Mouse (Mus musculus) embryo, embryonic 11 days (tissue): ENCODE data around the gene Mapk11.
A peak's percentile ranks its signal among the peaks of the same experiment; 100 is the strongest.

Experiments used
- DNase-seq: peaks from one replicate; pipeline ENCODE4 v3.0.0-alpha.2; 2015

Gene Mapk11

GRCm38 (mm10) chr15:89140048-89140658 lies 9.3 kb downstream of the Mapk11 start:
- peak; percentile 68 for DNase-seq

GRCm38 (mm10) chr15:89138531-89138930 lies 10.9 kb downstream of the Mapk11 start:
- no peak for DNase-seq

- DNase-seq: no peak
Measured at GRCm38 (mm10) chr15:89138046-89138405, 11.4 kb downstream of the Mapk11 start.

DNA sequence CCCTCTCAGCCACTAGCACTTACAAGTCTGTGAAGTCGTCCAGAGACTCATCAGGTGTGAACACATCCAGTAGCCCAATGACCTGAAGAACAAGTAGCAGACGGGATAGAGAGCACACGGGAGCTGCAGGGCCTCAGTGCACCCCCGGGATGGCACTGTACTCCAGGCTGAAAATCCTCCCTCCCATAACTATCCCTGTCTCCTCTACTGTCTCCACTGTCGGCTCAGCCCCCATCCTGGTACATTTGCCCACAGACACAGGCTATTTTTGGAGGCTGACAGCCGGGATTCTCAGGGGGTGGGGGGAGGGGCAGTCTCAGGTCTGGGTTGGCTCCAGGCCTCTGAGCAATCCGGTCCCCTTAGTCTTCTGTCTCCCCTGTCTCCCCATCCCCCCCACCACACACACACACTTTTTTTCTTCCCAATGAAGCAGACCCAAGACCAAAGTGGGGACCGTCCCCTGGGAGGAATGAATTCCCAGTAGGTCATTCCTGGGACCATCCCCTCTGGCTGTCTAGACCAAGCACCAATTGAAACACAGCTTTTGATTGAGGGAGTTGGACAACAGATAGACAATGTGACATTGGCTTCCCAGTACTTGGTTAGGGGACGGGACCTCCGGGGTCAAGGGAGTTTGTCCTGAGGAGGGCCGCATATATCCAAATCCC lies 11.9 kb downstream of the Mapk11 start:
- no peak for DNase-seq

DNA sequence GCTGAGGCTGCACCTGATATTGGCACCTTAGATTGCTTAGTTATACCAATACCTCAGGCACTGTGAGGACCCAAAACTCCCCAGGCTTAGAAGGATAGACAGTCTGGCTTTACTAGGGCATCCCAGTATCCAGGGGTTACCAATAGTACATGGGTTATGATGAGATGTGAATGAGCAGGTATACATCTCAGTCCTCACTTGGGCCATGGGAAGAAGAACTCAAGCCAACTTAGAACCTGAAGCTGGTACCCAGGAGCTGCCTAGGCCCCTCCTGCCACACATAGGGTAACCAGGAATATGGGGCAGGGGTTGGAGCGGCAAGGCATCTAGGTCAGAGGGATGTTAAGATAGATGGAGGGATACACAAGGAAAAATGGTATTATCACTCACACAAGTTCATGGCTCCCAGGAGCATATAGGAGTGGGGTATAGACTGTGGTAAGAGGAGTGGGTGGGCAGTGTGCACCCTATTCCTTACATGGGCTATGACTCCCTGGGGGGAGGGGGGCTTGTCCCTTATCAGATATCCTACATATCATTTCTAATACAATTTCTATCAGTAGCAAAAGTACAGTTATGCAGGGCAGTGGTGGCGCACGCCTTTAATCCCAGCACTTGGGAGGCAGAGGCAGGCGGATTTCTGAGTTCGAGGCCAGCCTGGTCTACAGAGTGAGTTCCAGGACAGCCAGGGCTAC lies 12.8 kb downstream of the Mapk11 start:
- DNase-seq: no peak

- no peak for DNase-seq
Measured at GRCm38 (mm10) chr15:89131316-89131715, 18.1 kb downstream of the Mapk11 start.

GRCm38 (mm10) chr15:89130245-89130644 lies 19.2 kb downstream of the Mapk11 start:
- DNase-seq: no peak

DNA sequence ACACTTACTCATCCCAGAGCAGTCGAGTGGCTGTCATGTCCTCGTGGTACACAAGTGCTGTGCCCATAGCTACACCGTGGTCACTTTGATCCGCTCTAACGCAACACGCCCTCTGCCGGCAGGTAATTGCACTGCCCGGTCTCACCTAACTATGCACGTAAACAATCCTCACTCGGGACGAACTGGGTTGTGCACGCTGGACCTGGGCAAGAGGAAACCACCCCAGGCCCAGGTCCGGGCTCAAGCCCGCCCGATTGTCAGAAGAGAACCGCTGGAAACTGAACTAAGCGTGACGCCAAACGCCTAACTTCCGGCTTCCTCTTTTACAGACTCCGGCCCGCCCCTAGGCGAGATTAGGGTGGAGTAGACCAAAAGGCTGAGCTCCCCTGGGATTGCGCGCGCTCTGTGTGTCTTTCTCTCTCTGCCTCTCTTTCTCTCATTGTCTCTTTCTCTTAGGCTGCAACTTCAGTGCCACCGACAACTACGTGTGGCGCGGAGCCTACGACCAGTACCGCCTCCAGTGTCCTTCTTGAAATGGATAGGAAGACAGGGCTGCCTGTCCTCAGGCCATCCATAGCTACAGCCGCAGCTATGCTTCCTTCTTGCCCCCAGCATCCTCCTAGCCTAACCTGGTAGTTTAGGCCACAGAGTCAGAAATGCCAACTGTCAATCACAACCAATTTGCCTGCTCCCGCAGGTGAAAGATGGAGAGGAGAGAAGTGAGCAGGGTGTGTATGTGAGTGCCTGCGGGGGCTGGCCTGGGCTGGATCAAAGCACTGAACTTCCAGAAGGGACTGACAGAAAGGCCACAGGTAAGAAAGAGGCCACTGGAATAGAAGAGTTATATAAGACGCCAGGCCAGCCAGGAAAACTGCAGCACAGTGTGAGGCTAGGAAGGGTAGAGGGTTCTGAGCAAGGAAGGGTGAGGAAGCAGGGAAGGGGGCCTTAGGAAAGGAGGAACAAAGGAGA lies 20.8 kb downstream of the Mapk11 start, which contains the start of gene Hdac10:
Gene Hdac10 (minus strand): TSS at position 319 of the 969 bp plus-strand sequence.
- DNase-seq: peak; percentile 90

GRCm38 (mm10) chr15:89127364-89127940 lies 22.0 kb downstream of the Mapk11 start:
- no peak for DNase-seq

GRCm38 (mm10) chr15:89126622-89127021 lies 22.8 kb downstream of the Mapk11 start:
- no peak for DNase-seq

- no peak for DNase-seq
Measured at GRCm38 (mm10) chr15:89125351-89125750, 24.1 kb downstream of the Mapk11 start.

DNA sequence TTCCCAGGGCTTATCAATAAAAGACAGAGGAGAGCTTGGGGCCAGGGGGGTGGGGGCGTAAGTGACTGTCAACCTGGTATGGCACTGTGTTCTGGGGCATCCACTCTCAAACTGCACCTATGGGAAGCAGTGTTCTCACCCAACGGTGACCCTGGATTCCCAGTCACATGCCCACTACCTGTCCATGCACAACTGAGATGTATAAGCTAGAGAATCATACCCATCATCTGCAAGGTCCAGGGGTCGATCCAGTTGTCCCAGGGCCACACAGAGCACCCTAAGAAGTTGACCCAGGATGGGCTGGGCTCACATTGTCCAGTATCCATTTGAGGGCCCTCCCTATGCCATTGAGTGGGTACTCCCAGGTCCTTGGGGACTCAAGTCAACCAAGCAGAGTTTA lies 25.1 kb downstream of the Mapk11 start:
- no peak for DNase-seq

- DNase-seq: peak; percentile 66
Measured at GRCm38 (mm10) chr15:89123595-89123994, 25.8 kb downstream of the Mapk11 start.

- peak; percentile 97 for DNase-seq
Measured at GRCm38 (mm10) chr15:89122649-89123366, 26.6 kb downstream of the Mapk11 start, which contains the start of gene Tubgcp6. Gene Tubgcp6, minus strand, starts transcription at chr15:89123112.

GRCm38 (mm10) chr15:89118007-89118406 lies 31.4 kb downstream of the Mapk11 start:
- no peak for DNase-seq

DNA sequence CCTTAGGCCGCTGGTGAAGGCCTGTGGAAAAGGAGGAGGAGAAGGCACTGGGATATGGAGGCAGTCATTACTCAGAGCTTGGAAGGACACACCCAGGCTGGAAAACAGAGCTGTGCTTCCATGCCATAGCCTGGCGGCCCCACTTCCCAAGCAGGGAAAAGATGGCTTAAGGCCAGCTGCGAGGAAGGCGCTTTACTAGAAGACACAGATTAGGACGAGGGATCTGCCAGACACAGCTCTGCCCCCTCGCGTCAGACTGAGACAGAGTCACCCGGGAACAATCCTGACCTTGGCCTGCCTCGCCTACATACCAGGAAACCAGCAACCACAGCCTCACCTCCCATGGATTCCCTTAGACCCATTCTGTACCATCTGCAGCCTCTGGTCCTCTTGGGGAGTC lies 39.3 kb downstream of the Mapk11 start:
- no peak for DNase-seq

DNA sequence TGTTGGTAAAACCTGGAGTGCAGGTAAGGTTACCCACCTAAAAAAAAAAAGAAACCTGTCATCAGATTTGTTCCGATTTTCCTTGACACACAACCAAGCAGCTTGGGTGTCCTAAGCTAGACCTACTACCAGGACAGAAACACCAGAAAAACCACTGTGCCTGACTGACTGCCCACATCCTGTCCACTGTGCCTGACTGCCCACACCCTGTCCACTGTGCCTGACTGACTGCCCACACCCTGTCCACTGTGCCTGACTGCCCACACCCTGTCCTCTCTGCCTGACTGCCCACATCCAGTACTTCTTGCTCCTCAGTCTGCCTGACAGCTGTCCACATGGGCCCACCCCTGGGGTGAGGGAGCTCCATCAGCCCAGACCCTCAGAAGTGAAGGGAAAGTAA lies 42.5 kb downstream of the Mapk11 start:
- no peak for DNase-seq

DNA sequence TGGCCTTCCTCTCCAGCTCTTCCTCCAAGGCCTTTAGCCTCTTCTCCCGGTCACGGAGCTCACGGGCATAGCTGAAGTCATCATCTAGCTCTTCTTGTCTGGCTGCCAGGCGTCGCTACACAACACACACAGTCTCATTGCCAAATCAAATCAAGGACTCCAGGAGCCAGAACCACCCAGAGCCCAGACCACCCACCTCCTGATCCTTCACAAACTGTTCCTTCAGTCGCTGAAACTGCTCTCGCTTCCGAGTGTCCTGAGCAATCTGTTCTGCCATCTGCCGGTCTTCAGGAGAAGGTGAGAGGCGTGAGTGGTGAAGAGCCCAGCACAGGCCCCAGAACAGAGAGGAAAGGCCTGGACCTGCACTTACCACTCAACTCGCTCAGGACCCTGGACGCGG lies 43.4 kb downstream of the Mapk11 start:
- DNase-seq: no peak

GRCm38 (mm10) chr15:89104425-89104824 lies 45.0 kb downstream of the Mapk11 start:
- no peak for DNase-seq

DNA sequence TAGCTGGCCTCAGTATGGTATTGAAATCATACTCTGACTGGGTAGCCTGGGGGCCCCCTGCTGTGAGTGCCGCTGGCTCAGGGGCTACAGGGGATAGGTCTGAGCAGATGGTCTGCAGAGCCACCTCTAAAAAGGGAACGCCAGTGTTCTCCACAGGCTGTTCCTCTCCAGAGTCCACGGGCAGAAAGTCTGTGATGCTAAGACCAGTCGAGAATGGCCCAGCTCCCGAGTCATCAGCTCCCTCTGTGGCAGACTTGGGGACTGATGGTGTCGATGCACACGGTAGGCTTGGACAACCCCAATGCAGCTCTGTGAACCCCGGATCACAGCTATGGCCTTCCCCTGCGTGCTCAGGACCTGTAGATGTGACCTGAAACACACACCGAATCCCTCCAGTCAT lies 45.5 kb downstream of the Mapk11 start:
- DNase-seq: no peak

DNA sequence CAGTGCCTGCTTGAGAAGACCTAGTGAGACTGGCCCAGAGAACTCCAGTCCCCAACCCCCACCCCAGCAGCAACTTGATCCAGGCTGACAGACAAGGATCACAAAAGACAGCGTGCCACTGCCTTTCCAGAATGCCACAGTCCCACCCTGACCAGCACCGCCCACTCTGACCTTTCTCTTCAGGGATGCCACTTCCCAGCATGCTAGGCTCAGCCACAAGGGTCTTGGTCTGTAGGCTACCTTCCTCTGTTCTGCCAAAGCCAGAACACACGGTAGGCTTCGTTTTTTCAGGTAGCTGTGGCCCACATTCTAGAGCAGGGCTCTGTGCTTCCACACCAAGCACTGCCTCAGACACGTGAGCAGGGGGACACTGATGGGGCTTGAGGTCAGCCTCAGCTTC lies 46.8 kb downstream of the Mapk11 start:
- peak; percentile 13 for DNase-seq

DNA sequence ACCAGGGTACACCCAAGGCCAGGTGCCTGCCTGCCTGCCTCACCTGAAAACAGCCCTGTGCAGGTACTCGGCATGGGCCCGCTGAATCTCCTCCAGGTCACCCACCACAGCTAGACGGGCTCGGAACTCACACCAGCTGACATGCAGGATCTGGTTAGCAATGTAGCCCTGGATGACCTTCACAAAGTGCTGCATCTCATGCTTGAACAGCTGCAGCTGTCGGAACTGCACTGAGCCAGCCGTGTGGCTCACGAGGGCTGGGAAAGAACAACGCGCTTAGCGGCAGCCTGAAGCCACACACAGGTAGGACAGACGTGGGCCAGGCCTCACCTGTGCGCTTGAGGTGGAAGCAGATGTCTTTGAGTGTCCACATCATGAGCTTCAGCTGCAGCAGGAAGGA lies 48.6 kb downstream of the Mapk11 start:
- no peak for DNase-seq
